Comparison of ENCODE assay signal across 9 mouse cellular contexts in the genomic region with DNA sequence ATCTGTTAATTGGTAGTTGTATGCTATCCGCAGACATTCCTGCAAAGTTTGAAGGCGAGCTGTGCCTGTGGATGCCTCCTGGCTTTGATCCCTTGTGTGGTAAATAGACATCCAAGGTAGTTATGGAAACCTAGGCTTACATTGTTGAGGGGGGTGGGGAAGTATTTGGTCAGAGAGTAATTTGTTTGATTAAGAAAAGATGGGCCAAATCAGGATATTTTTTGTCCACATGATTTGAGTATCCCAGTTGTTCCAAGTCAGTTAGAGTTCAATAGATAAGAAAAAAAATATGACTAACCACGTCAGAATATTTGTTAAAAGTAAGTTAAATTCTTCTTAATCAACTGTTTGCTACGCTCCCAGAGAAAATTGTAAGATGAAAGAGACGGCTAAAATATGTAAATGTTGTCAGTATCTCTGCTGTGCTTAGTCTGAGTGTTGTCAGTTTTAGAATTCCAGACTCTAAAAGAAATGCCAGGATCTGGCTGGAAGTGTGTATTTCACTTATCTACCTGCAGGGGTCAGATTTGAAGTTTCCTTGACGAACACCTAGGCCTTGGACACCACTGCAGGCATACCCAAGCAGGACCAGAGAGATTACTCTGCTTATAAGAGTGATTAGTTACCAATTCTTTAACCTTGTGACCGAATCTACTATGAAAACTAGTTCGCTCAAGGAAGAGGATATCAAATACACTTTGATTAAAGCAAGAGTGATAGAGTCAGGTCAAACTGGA.
DNase-seq lines count a peak whose midpoint lies in the region; ATAC-seq and TF ChIP-seq lines count a peak whose summit lies in the region.
"Had no signal": no experiment of that assay in that cellular context is flagged by ENCODE, and none has a peak within 500 bp of the region (broad histone marks: within the 10 kb centered on the region; RNA-seq: fewer than 3 reads in every experiment).

No protein-coding gene starts in this region.

- H3K4me1 ChIP-seq in intestine, postnatal 0 days (replicated peaks; ENCODE audit: control insufficient read depth, insufficient read depth, low read length) = no peaks in the 10 kb centered on the region
- H3K4me1 ChIP-seq in intestine, embryonic 15.5 days (replicated peaks) = no peaks in the 10 kb centered on the region
- peaks cover 11% of the 10 kb centered on the region; the same call in 1 of the 2 replicates for H3K4me1 ChIP-seq in forebrain, embryonic 13.5 days

- DNase-seq in 3T3-L1 (ENCODE audit: low read depth, low spot score) = peak; percentile 62
- peak; percentile 5 for DNase-seq in 416B (ENCODE audit: low read depth)
- DNase-seq in ovary, postnatal 10 days (ENCODE audit: low spot score) = no peak
- DNase-seq: liver; right cerebral cortex, postnatal 4 days had no signal

- 58% methylated on average over 8 of the region's 8 CpGs for whole genome bisulfite sequencing in intestine, postnatal 0 days
- 65% methylated on average over 8 of the region's 8 CpGs for WGBS in intestine, embryonic 15.5 days
- WGBS in forebrain, embryonic 13.5 days = 33% methylated on average over 8 of the region's 8 CpGs

- TF ChIP-seq CTCF in intestine, postnatal 0 days (IDR thresholded peaks at IDR 0.05; ENCODE audit: low read depth) = peak; percentile 63

- no peak overlapping the region for H3K4me3 ChIP-seq in intestine, postnatal 0 days (ENCODE audit: low read depth, low read length)
- no peak overlapping the region for H3K4me3 ChIP-seq in intestine, embryonic 15.5 days (replicated peaks)
- H3K4me3 ChIP-seq in forebrain, embryonic 13.5 days = no peak overlapping the region

- no peak for ATAC-seq in intestine, postnatal 0 days
- no peak for ATAC-seq in intestine, embryonic 15.5 days
- peak; percentile 20; the same call in 1 of the 2 replicates for ATAC-seq in forebrain, embryonic 13.5 days
- no peak for ATAC-seq in granulocyte monocyte progenitor cell, adult 5-6 weeks (replicated peaks; ENCODE audit: poor library complexity, severe bottlenecking)

- no peak overlapping the region for H3K9ac ChIP-seq in intestine, postnatal 0 days (ENCODE audit: low read depth, low read length)
- H3K9ac ChIP-seq in intestine, embryonic 15.5 days = no peak overlapping the region
- no peak overlapping the region for H3K9ac ChIP-seq in forebrain, embryonic 13.5 days

- H3K27me3 ChIP-seq in intestine, postnatal 0 days (replicated peaks; ENCODE audit: control insufficient read depth, insufficient read depth, low read length) = no peaks in the 10 kb centered on the region
- H3K27me3 ChIP-seq in intestine, embryonic 15.5 days (replicated peaks) = peaks cover 3% of the 10 kb centered on the region; the same call in 1 of the 2 replicates
- H3K27me3 ChIP-seq in forebrain, embryonic 13.5 days = peaks cover 3% of the 10 kb centered on the region; the same call in 1 of the 2 replicates

- no peak overlapping the region for H3K27ac ChIP-seq in intestine, postnatal 0 days (ENCODE audit: low read depth, low read length)
- no peak overlapping the region for H3K27ac ChIP-seq in intestine, embryonic 15.5 days
- no peak overlapping the region for H3K27ac ChIP-seq in forebrain, embryonic 13.5 days

- H3K4me2 ChIP-seq in intestine, postnatal 0 days (replicated peaks; ENCODE audit: low read depth) = no peak overlapping the region
- H3K4me2 ChIP-seq in intestine, embryonic 15.5 days (replicated peaks) = no peak overlapping the region
- peak overlapping the region; percentile 38 for H3K4me2 ChIP-seq in forebrain, embryonic 13.5 days

- no peaks in the 10 kb centered on the region for H3K36me3 ChIP-seq in intestine, postnatal 0 days (ENCODE audit: control insufficient read depth, insufficient read depth)
- H3K36me3 ChIP-seq in intestine, embryonic 15.5 days = no peaks in the 10 kb centered on the region
- H3K36me3 ChIP-seq in forebrain, embryonic 13.5 days (ENCODE audit: poor library complexity, severe bottlenecking) = no peaks in the 10 kb centered on the region

- no peaks in the 10 kb centered on the region for H3K9me3 ChIP-seq in intestine, postnatal 0 days (ENCODE audit: control insufficient read depth)
- no peaks in the 10 kb centered on the region for H3K9me3 ChIP-seq in intestine, embryonic 15.5 days
- no peaks in the 10 kb centered on the region for H3K9me3 ChIP-seq in forebrain, embryonic 13.5 days (replicated peaks)
